Mouse (Mus musculus): ENCODE measurements around the gene Fmo1. TPM values are rescaled to one million over a fixed set of nuclear protein-coding genes. Genes with fewer than 3 reads are reported as not detected.

The Fmo1 gene
- polyA plus RNA-seq (2015; fragmentation: Nextera tagmentation; extraction: Ambion mirVana) = 22.3 and 24.8 TPM in 2 replicates

DNA sequence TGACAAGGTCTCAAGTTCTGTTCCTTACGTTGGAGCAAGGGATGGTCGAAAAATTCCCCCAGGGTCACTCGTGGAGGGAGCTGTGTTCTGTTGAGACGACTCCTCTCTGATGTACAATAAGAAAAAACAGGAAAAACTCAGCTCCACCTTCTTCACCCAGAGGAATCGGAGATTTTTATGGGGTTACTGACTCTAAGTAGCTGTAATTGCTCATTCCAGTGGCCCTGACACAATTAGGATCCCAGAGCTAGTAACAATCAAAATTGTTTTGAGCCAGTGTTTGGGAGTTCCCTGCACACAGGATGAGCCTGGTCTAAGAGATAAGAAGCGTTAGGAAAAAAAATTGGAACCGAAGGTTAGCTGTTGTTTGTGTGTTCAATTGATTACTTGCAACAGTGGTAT, at the start of gene Fmo1:
Fmo1 (minus strand) TSS at position 331 of the 402 bp plus-strand sequence.
- no peak within 1 kb of the TSS for H3K27ac ChIP-seq
- peaks cover 2% of the 10 kb centered on the region; the same call in 1 of the 2 replicates for H3K4me1 ChIP-seq (replicated peaks)
- H3K9ac ChIP-seq = no peak within 1 kb of the TSS
- H3K36me3 ChIP-seq = no peaks in the 10 kb centered on the region
- H3K4me3 ChIP-seq = no peak within 1 kb of the TSS
- 75% methylated on average over 7 of the region's 7 CpGs for WGBS
- H3K9me3 ChIP-seq = peaks cover 4% of the 10 kb centered on the region; the same call in 1 of the 2 replicates
- H3K4me2 ChIP-seq = no peak within 1 kb of the TSS
- no peak for ATAC-seq (ENCODE audit: low FRiP score)
- H3K27me3 ChIP-seq = no peaks in the 10 kb centered on the region

GRCm38 (mm10) chr1:162914932-162915556, 48.6 kb upstream of the Fmo1 start:
- no peak for ATAC-seq (ENCODE audit: low FRiP score)
- Histone ChIP-seq H3K27ac (no peak overlapping the region), H3K27me3 (no peaks in the 10 kb centered on the region), H3K9ac (no peak overlapping the region), H3K36me3 (no peaks in the 10 kb centered on the region), H3K4me3 (no peak overlapping the region), H3K9me3 (no peaks in the 10 kb centered on the region), H3K4me2 (no peak overlapping the region), H3K4me1 (replicated peaks) (no peaks in the 10 kb centered on the region)
- WGBS = 92% methylated on average over 4 of the region's 4 CpGs

- Histone ChIP-seq H3K36me3 (no peaks in the 10 kb centered on the region), H3K27me3 (no peaks in the 10 kb centered on the region), H3K9ac (no peak overlapping the region), H3K4me2 (no peak overlapping the region), H3K9me3 (no peaks in the 10 kb centered on the region), H3K27ac (no peak overlapping the region), H3K4me3 (no peak overlapping the region), H3K4me1 (replicated peaks) (no peaks in the 10 kb centered on the region)
- ATAC-seq (ENCODE audit: low FRiP score) = no peak
These were observed 45.7 kb upstream of the Fmo1 start for GRCm38 (mm10) chr1:162912085-162912484.

GRCm38 (mm10) chr1:162901879-162902278, 35.5 kb upstream of the Fmo1 start:
- WGBS = 58% methylated on average over 4 of the region's 4 CpGs
- Histone ChIP-seq H3K36me3 (no peaks in the 10 kb centered on the region), H3K27ac (no peak overlapping the region), H3K4me1 (replicated peaks) (no peaks in the 10 kb centered on the region), H3K4me3 (no peak overlapping the region), H3K27me3 (no peaks in the 10 kb centered on the region), H3K9me3 (no peaks in the 10 kb centered on the region), H3K9ac (no peak overlapping the region), H3K4me2 (no peak overlapping the region)
- peak; percentile 95 for ATAC-seq (ENCODE audit: low FRiP score)

GRCm38 (mm10) chr1:162897838-162898811, 31.7 kb upstream of the Fmo1 start, which contains the start of gene Fmo2:
Gene Fmo2, minus strand, starts transcription at chr1:162898726.
- no peak for ATAC-seq (ENCODE audit: low FRiP score)
- Histone ChIP-seq H3K9me3 (no peaks in the 10 kb centered on the region), H3K4me2 (no peak within 1 kb of the TSS), H3K4me1 (replicated peaks) (no peaks in the 10 kb centered on the region), H3K27ac (no peak within 1 kb of the TSS), H3K4me3 (no peak within 1 kb of the TSS), H3K9ac (no peak within 1 kb of the TSS), H3K36me3 (no peaks in the 10 kb centered on the region), H3K27me3 (no peaks in the 10 kb centered on the region)
- WGBS = 75% methylated on average over 14 of the region's 14 CpGs

DNA sequence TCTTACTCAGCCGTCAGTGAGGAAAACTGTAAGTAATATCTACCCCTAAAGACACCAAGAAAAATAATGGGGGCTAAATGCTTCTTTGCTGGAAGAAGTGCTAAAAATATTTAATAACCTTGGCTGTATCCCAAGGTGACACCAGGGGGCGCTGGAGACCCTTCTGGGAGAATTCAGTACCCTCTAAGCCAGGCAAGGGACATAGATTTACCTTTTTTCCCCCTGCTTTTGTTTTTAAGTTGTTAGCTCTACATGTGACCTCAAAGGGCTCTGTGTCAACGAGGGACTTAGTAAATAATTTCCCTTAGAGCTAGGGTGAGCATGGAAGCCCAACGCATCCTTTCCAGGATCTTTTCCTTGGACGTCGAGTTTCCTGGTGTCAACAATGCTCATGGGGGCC, 29.5 kb upstream of the Fmo1 start:
- no peaks in the 10 kb centered on the region for H3K36me3 ChIP-seq
- no peaks in the 10 kb centered on the region for H3K4me1 ChIP-seq (replicated peaks)
- ATAC-seq (ENCODE audit: low FRiP score) = no peak
- H3K9ac ChIP-seq = no peak overlapping the region
- 44% methylated on average over 6 of the region's 6 CpGs for WGBS
- H3K4me2 ChIP-seq = no peak overlapping the region
- no peaks in the 10 kb centered on the region for H3K27me3 ChIP-seq
- no peaks in the 10 kb centered on the region for H3K9me3 ChIP-seq
- no peak overlapping the region for H3K4me3 ChIP-seq
- H3K27ac ChIP-seq = no peak overlapping the region

DNA sequence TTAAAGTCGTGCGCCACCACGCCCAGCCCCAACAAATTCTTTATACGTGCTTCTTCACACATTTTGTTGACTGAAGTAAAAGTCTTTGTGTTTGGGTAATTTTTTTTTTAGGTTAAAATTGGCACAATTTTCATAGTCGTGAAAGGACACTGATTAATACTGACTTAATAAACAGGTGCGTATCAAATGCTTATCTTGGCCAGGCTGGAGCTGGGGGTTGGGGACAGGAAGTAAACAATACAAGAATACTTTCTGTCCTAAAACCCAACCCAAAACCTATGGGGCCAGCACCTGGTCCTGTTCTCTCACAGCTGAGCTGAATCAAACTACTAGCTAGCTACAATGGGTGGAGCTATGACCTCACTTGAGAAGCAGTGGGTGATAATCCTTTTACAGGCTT, 26.6 kb upstream of the Fmo1 start:
- H3K4me2 ChIP-seq = no peak overlapping the region
- no peaks in the 10 kb centered on the region for H3K36me3 ChIP-seq
- no peaks in the 10 kb centered on the region for H3K4me1 ChIP-seq (replicated peaks)
- no peak overlapping the region for H3K9ac ChIP-seq
- H3K27ac ChIP-seq = no peak overlapping the region
- no peak for ATAC-seq (ENCODE audit: low FRiP score)
- 93% methylated on average over 6 of the region's 6 CpGs for WGBS
- H3K4me3 ChIP-seq = no peak overlapping the region
- no peaks in the 10 kb centered on the region for H3K9me3 ChIP-seq
- no peaks in the 10 kb centered on the region for H3K27me3 ChIP-seq

DNA sequence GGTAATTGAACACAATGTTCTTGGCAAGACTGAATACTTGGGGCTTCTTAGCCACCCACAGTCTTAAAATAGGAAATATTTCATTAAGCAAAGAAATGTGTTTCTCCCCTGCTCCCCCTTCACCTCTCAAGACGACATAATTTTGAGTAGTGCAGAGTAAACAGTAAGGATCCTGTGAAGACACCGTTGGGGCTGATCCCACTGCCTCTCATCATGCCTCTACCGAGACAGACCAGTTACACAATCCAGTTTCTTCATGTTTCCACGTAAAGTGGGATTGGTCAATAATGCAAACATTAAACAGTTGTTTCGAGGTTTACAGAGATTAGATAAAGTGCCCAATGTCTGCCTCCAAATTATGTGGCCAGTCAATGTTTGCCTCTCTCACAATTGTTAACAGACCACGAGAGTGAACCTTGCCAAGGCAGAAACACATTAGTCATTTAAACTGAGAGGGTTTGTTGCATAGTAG, 25.6 kb upstream of the Fmo1 start:
- no peak overlapping the region for H3K9ac ChIP-seq
- H3K9me3 ChIP-seq = no peaks in the 10 kb centered on the region
- no peak overlapping the region for H3K4me2 ChIP-seq
- no peaks in the 10 kb centered on the region for H3K36me3 ChIP-seq
- WGBS = 78% methylated on average over 6 of the region's 6 CpGs
- no peak for ATAC-seq (ENCODE audit: low FRiP score)
- H3K4me1 ChIP-seq (replicated peaks) = no peaks in the 10 kb centered on the region
- H3K4me3 ChIP-seq = no peak overlapping the region
- no peak overlapping the region for H3K27ac ChIP-seq
- H3K27me3 ChIP-seq = no peaks in the 10 kb centered on the region

- H3K27ac ChIP-seq = no peak overlapping the region
- H3K4me3 ChIP-seq = no peak overlapping the region
- no peaks in the 10 kb centered on the region for H3K36me3 ChIP-seq
- no peaks in the 10 kb centered on the region for H3K4me1 ChIP-seq (replicated peaks)
- WGBS = 90% methylated on average over 12 of the region's 12 CpGs
- H3K4me2 ChIP-seq = no peak overlapping the region
- no peaks in the 10 kb centered on the region for H3K9me3 ChIP-seq
- H3K9ac ChIP-seq = no peak overlapping the region
- no peaks in the 10 kb centered on the region for H3K27me3 ChIP-seq
- ATAC-seq (ENCODE audit: low FRiP score) = no peak
These were observed 22.2 kb upstream of the Fmo1 start for GRCm38 (mm10) chr1:162888646-162889045.

- 96% methylated on average over 7 of the region's 7 CpGs for WGBS
- Histone ChIP-seq H3K27ac (no peak overlapping the region), H3K27me3 (no peaks in the 10 kb centered on the region), H3K9ac (no peak overlapping the region), H3K4me2 (no peak overlapping the region), H3K4me3 (no peak overlapping the region), H3K9me3 (no peaks in the 10 kb centered on the region), H3K36me3 (no peaks in the 10 kb centered on the region), H3K4me1 (replicated peaks) (no peaks in the 10 kb centered on the region)
- ATAC-seq (ENCODE audit: low FRiP score) = no peak
These were observed 21.2 kb upstream of the Fmo1 start for GRCm38 (mm10) chr1:162887644-162888043.

- Histone ChIP-seq H3K4me1 (replicated peaks) (no peaks in the 10 kb centered on the region), H3K27me3 (no peaks in the 10 kb centered on the region), H3K9ac (no peak overlapping the region), H3K27ac (no peak overlapping the region), H3K36me3 (no peaks in the 10 kb centered on the region), H3K9me3 (no peaks in the 10 kb centered on the region), H3K4me2 (no peak overlapping the region), H3K4me3 (no peak overlapping the region)
- WGBS = 88% methylated on average over 11 of the region's 11 CpGs
- no peak for ATAC-seq (ENCODE audit: low FRiP score)
These were observed 19.9 kb upstream of the Fmo1 start for GRCm38 (mm10) chr1:162886138-162886816.

DNA sequence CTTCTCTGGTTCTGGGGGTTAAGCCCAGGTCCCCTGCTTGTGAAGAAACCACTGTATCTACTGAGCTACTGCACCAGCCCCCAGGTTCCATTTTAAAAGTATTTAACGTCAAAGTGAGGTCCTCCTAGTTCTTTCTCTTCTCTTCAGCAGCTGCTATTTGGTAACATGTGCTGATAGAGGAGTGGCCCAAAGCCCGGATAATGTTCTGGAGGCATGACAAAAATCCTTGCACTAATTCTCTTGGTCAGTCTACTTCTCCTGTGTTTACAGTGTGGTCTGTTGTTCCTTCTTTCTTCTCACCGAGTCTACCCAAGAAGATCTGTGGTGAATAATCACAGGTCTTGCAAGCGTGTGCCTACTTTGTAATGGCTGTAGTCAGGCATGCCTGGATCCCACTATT, 16.3 kb upstream of the Fmo1 start:
- Histone ChIP-seq H3K4me3 (no peak overlapping the region), H3K4me2 (no peak overlapping the region), H3K9me3 (no peaks in the 10 kb centered on the region), H3K4me1 (replicated peaks) (no peaks in the 10 kb centered on the region), H3K27ac (no peak overlapping the region), H3K36me3 (no peaks in the 10 kb centered on the region), H3K9ac (no peak overlapping the region), H3K27me3 (no peaks in the 10 kb centered on the region)
- WGBS = 87% methylated on average over 4 of the region's 4 CpGs
- ATAC-seq (ENCODE audit: low FRiP score) = no peak

Measured in hindbrain, embryonic 13.5 days (tissue).